Mouse (Mus musculus) small intestine, adult 2 months (tissue): ENCODE measurements at regions not wholly inside any gene's neighbourhood (a gene's known extent, or its start where the extent isn't known, plus 50 kb on each side); places are given as distances from the start of the nearest gene placed in this dataset.

ENCODE experiments used
- CTCF ChIP-seq: fragments of 200-500 bp; IDR thresholded peaks from 2 replicates; pipeline ENCODE4 v1.5.1; 2012; ENCODE audit warnings: low read depth, mild to moderate bottlenecking, control low read depth, inconsistent platforms, low read length, moderate library complexity, mixed read lengths; ENCODE audit not compliant: insufficient replicate concordance, insufficient read length; ENCODE audit errors: extremely low read depth
- POLR2A ChIP-seq: fragments of 200-500 bp; IDR thresholded peaks from 2 replicates; pipeline ENCODE4 v1.6.1; 2012; ENCODE audit warnings: low read depth, mild to moderate bottlenecking, control low read depth, inconsistent platforms, low read length, moderate library complexity

- TF ChIP-seq POLR2A (no peak), CTCF (no peak)
These were observed 349.2 kb upstream of the Tmem161b start for GRCm38 (mm10) chr13:83872887-83873286.
